Mouse (Mus musculus) intestine, postnatal 0 days (tissue): ENCODE results near the gene Lgals3bp. TPM values are rescaled to one million over a fixed set of nuclear protein-coding genes. Genes with fewer than 3 reads are reported as not detected.

Experiments used
- ATAC-seq: fragments of 200-750 bp; cut with Nextera tagmentation; 2 replicates; pipeline ENCODE4 v1.8.0; 2017; ENCODE audit warnings: mild to moderate bottlenecking, moderate TSS enrichment, moderate library complexity
- H3K27ac ChIP-seq: fragments of 300-500 bp; sonication (generic); 2 replicates; pipeline ENCODE4 v1.5.1; 2014; ENCODE audit warnings: mild to moderate bottlenecking, low read depth, low read length, moderate library complexity
- H3K27me3 ChIP-seq: fragments of 300-500 bp; sonication (generic); replicated peaks from 2 replicates; pipeline ENCODE4 v1.6.1; 2014; ENCODE audit warnings: low read length, mixed read lengths; ENCODE audit not compliant: control insufficient read depth, insufficient read depth
- H3K36me3 ChIP-seq: fragments of 300-500 bp; sonication (generic); 2 replicates; pipeline ENCODE4 v1.6.1; 2014; ENCODE audit warnings: mild to moderate bottlenecking, moderate library complexity; ENCODE audit not compliant: control insufficient read depth, insufficient read depth
- H3K4me1 ChIP-seq: fragments of 300-500 bp; sonication (generic); replicated peaks from 2 replicates; pipeline ENCODE4 v1.6.1; 2014; ENCODE audit warnings: antibody characterized with exemption, low read length, mixed read lengths; ENCODE audit not compliant: control insufficient read depth, insufficient read depth
- H3K4me2 ChIP-seq: fragments of 300-500 bp; sonication (generic); replicated peaks from 2 replicates; pipeline ENCODE4 v1.6.1; 2014; ENCODE audit warnings: low read depth, mild to moderate bottlenecking, moderate library complexity
- H3K4me3 ChIP-seq: fragments of 300-500 bp; sonication (generic); 2 replicates; pipeline ENCODE4 v1.5.1; 2014; ENCODE audit warnings: low read depth, low read length
- H3K9ac ChIP-seq: fragments of 300-500 bp; sonication (generic); 2 replicates; pipeline ENCODE4 v1.6.1; 2014; ENCODE audit warnings: mild to moderate bottlenecking, low read depth, low read length
- H3K9me3 ChIP-seq: fragments of 300-500 bp; sonication (generic); 2 replicates; pipeline ENCODE4 v1.6.1; 2016; ENCODE audit warnings: mixed run types; ENCODE audit not compliant: control insufficient read depth
- CTCF ChIP-seq: sonication (generic); IDR thresholded peaks from 2 replicates; pipeline ENCODE4 v1.5.1; 2016; ENCODE audit warnings: low read depth, mild to moderate bottlenecking, control low read depth, antibody characterized with exemption, moderate library complexity
- WGBS: fragments of 180-500 bp; shearing (Covaris S2); extraction: QIAGEN DNeasy Blood & Tissue Kit; methylation state at CpG from one replicate; pipeline ENCODE4 v1.1.7; 2014; 5-methylcytosine and 5-hydroxymethylcytosine counted together
- polyA plus RNA-seq: library from polyadenylated mRNA; unstranded; fragments of >200 nt; fragmentation: Nextera tagmentation; extraction: Ambion mirVana; gene quantifications from 2 replicates; pipeline ENCODE4 v1.2.1, GENCODE M21; 2015

Gene Lgals3bp
- polyA plus RNA-seq, 1 experiment from 2014 or later: 382 TPM

DNA sequence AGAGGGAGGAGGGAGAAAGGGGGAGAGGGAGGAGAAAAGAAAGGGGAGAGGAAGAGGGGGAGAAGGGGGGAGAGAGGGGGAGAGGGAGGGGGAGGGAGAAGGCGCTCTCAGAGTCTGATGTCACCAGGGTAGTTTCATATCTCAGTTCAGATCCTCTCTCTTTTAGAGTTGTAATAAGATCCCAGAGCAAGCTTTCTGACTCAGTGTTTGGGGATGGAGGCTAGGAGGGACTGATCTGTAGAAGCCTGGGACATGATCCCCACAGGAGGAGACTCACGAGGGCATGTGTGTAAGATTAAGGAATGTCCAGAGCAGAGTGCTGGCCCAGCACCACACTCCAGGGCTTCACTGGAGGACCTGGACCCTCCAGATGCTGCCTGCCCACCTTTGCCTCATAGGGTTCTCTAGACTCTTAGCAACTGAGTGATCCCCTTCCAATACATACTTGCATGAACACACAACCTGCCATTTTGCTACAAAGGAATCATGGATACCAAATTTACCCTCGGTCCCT, 25.4 kb upstream of the Lgals3bp start:
- 45% methylated on average over 3 of the region's 3 CpGs for WGBS
- peak overlapping the region; percentile 52; the same call in 1 of the 2 replicates for H3K4me2 ChIP-seq
- no peaks in the 10 kb centered on the region for H3K4me1 ChIP-seq
- 0 out of 2 replicates have a peak, but pooled peaks cover 9% of the 10 kb centered on the region for H3K27me3 ChIP-seq
- no peak for ATAC-seq
- no peaks in the 10 kb centered on the region for H3K9me3 ChIP-seq
- H3K36me3 ChIP-seq: no peaks in the 10 kb centered on the region
- 0 out of 2 replicates have a peak overlapping the region, but pooled peaks have one; percentile 60 for H3K27ac ChIP-seq
- no peak for TF ChIP-seq CTCF
- H3K4me3 ChIP-seq: no peak overlapping the region
- H3K9ac ChIP-seq: no peak overlapping the region

DNA sequence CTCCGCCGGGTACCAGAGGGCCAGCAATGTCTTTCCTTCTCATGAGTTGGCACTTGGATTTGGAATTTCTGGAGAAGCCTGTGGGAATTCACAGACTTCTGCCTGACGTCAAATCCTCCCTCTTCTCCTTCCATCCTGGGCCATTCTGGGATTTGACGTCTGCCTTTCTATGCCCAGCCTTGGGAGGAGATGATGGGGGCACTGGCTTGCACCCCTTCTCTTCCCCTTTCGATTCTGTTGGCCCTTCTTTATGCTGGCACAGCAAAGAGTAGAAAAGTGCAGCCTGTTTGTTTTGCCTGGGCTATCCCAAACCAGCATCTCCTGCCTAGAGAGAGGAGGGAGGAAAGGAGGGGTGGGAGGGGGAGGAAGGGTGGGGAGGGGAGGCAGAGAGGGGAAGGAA, 24.9 kb upstream of the Lgals3bp start:
- 73% methylated on average over 5 of the region's 5 CpGs for WGBS
- Histone ChIP-seq H3K27ac (no peak overlapping the region), H3K4me2 (no peak overlapping the region), H3K36me3 (no peaks in the 10 kb centered on the region), H3K9ac (no peak overlapping the region), H3K4me3 (no peak overlapping the region), H3K9me3 (no peaks in the 10 kb centered on the region), H3K27me3 (0 out of 2 replicates have a peak, but pooled peaks cover 9% of the 10 kb centered on the region), H3K4me1 (no peaks in the 10 kb centered on the region)
- no peak for ATAC-seq
- no peak for TF ChIP-seq CTCF

DNA sequence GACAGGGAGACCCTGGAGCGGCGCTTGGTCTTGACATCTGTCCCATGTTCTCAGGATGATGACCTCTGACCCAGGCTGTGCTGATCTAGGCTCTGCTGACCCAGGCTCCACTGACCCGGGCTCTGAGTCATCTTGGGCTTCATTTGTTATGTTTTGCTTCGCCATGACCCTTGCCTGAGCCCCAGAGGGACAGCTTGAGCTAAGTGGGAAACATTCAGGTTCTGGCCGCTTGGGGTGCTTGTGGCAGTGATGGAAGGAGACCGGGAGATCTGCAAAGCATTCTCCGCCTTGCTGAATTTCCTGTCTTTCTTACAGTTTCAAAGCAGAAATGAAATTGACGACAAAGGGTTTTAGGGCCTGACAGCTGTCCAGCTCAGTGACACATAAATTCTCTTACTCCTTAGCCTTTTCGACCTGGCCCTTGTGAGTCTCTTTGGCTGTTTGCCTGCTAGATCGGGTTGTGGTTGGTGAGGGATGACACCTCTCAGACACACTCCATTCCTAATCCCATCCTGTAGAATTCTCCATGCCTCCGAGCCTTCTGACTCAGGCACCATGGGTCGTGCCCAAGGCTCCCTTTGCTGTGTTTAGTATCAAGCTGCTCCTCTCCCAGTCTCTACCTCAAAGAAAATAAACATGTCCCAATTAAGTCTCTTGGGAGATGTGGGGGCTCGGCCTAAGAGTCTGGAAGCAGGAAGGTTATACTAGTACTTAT, 22.9 kb upstream of the Lgals3bp start:
- H3K4me2 ChIP-seq: no peak overlapping the region
- H3K9ac ChIP-seq: no peak overlapping the region
- H3K9me3 ChIP-seq: no peaks in the 10 kb centered on the region
- ATAC-seq: no peak
- H3K27ac ChIP-seq: no peak overlapping the region
- no peaks in the 10 kb centered on the region for H3K4me1 ChIP-seq
- no peaks in the 10 kb centered on the region for H3K36me3 ChIP-seq
- 0 out of 2 replicates have a peak, but pooled peaks cover 9% of the 10 kb centered on the region for H3K27me3 ChIP-seq
- no peak overlapping the region for H3K4me3 ChIP-seq
- WGBS: 58% methylated on average over 13 of the region's 13 CpGs
- TF ChIP-seq CTCF: peak; percentile 39

DNA sequence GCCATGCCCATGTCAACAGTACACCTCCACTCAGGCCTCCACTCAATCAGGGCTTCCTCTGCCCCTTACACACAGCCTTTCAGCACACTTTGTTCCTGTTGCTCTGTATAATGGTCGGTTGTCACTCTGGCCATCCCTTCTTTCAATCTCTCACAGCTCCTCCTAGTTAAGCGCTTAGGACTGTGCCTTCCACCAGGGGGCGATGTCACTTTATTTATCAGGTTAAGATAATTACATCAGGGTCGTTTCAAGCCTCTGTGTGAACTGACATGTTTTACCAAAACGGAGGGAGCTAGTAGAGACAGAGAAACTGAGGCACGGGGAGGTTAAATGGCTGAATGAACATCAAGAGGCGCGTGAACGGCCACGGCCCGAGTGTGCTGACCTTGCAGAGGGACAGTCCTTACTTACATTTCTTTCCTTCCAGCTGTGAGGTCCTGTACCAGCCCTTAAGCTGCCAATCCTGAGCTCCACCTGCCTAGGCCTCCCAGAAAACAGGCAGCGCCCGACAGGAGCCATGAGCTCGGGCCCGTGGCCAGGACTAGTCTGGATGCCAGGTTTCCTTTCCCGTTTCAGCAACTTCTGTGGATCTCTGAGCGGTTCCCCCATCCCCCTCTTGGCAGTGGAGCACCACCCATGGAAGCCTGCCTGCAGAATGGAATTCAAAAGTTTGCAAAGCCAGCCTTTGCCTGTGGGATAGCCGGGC, 21.5 kb upstream of the Lgals3bp start:
- H3K27ac ChIP-seq: no peak overlapping the region
- WGBS: 6% methylated on average over 18 of the region's 18 CpGs

DNA sequence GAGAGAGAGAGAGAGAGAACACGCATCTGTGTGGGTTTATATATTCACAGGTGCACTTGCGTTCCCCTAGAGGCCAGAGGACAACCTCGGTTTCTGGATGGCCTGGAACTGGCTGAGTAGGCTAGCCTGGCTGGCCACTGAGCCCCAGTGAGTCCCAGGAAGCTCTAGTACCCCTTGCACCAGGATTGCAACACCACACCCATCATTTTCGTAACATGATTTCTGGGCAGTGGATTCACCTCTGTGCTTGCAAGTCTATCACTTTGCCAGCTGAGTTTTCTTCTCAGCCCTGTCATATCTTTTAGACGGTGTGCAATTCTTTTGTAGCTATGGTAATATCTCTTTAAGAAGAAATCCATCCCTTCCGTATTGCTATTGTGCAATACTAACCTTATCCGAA, 18.4 kb upstream of the Lgals3bp start:
- ATAC-seq: no peak
- H3K27ac ChIP-seq: no peak overlapping the region
- peaks cover 5% of the 10 kb centered on the region; the same call in 1 of the 2 replicates for H3K4me1 ChIP-seq
- TF ChIP-seq CTCF: 0 out of 2 replicates have a peak, but pooled peaks have one; percentile 6
- peaks cover 5% of the 10 kb centered on the region; the same call in 1 of the 2 replicates for H3K36me3 ChIP-seq
- H3K9ac ChIP-seq: no peak overlapping the region
- no peaks in the 10 kb centered on the region for H3K9me3 ChIP-seq
- H3K4me3 ChIP-seq: no peak overlapping the region
- 44% methylated on average over 7 of the region's 7 CpGs for WGBS
- 0 out of 2 replicates have a peak overlapping the region, but pooled peaks have one; percentile 9 for H3K4me2 ChIP-seq
- no peaks in the 10 kb centered on the region for H3K27me3 ChIP-seq

More for the DNA sequence above, 21.5 kb upstream of the Lgals3bp start:
- Histone ChIP-seq H3K4me3 (peak overlapping the region; percentile 7; the same call in 1 of the 2 replicates), H3K4me2 (peak overlapping the region; percentile 56), H3K9ac (0 out of 2 replicates have a peak overlapping the region, but pooled peaks have one; percentile 7), H3K4me1 (no peaks in the 10 kb centered on the region), H3K36me3 (no peaks in the 10 kb centered on the region), H3K9me3 (no peaks in the 10 kb centered on the region), H3K27me3 (0 out of 2 replicates have a peak, but pooled peaks cover 4% of the 10 kb centered on the region)
- ATAC-seq: no peak
- peak; percentile 87 for TF ChIP-seq CTCF
